Mouse (Mus musculus) heart, postnatal 0 days (tissue): ENCODE measurements around the gene Umad1.

ENCODE experiments used
- CTCF ChIP-seq: IDR thresholded peaks from 2 replicates; pipeline ENCODE4 v1.5.1; 2016; ENCODE audit warnings: antibody characterized with exemption, control low read depth, low read depth
- EP300 ChIP-seq: IDR thresholded peaks from 2 replicates; pipeline ENCODE4 v1.6.1; 2016; ENCODE audit warnings: antibody characterized with exemption, low read depth

- no peak for TF ChIP-seq EP300
- no peak for TF ChIP-seq CTCF
Observed at GRCm38 (mm10) chr6:8403127-8403526, 144.0 kb downstream of the Umad1 start.
